Mouse (Mus musculus) embryo, embryonic 10.5 days (tissue): ENCODE data around the gene Fam192a.

ENCODE experiments used
- DNase-seq: peaks from one replicate; pipeline ENCODE4 v3.0.0-alpha.2; 2015; ENCODE audit warnings: low spot score

The Fam192a gene

DNA sequence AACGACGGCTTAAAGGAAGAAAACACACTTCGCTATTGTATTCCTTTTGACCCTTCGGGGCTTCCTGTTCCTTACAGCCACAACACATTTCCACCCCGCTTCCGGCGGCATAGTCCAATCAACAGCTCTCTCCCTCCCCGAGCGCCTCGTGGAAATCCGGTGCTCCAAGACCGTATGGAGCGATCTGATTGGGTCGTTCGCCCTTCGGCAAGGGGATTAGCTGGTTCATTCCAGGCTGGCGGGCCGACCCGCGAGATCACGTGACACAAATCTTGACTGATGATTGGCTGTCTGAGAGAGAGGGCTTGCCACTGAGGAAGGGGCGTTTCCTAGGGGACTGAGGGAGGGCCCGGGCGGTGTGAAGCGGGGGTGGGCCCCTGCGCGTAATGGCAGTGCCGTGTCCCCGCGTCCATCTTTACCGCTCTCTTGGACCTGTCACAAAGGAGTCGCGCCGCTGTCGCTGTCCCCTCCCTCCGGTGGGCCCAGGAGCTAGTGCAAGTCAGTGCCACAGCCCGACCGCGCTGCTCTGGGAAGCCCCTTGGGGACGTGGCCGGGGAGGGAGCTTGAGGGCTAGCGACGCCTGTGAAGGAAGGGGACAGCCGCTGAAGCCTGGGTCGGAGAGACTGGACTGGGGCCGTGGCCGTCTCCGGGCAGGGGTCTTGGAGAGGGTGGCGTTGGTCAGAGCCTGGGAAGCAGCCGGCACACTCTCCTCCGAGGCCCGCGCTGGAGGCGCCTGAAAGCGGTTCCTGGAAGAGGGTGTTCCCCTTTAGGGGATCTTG, at the start of gene Fam192a, which contains the start of gene Rspry1:
TSS of gene Fam192a (minus strand) at position 391 of the 779 bp plus-strand sequence.
TSS of gene Rspry1 (plus strand) at position 331 of the 779 bp plus-strand sequence.
- peak; percentile 100 for DNase-seq

DNA sequence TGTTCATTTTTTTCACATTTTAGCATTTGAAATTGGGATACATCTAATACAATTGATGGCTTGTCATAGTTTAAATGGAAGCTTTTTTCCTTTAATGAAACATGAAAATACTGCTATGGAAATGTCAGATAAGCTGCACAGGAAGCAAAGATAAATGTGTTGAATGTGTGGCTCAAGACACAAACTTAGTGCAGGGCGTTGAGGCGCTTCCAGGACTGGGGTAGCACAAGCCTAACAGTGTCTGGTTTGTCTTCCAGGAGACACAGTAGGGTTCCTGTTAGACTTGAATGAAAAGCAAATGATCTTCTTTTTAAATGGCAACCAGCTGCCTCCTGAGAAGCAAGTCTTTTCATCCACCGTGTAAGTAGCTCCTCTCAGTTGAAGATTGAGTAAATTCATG, 47.7 kb upstream of the Fam192a start:
- DNase-seq, result no peak

DNA sequence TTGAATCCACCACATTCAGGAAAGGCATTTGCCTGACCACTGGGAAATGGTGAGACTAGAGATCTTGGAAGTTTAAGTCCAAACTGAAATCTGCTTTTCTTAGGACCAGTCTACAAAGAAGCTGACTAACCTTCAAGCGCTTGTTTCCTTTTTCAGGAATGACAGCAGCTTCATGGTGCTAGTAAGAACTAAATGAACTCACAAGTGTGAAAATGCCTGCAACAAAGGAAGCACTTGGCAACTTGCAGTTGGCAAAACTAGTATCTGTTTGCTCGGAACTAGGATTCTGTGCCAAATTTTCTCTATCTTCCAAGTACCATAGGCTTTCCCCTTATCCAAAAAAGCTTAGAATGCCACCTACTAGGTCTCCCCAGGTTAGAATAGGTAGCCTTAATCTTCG, 44.4 kb upstream of the Fam192a start:
- no peak for DNase-seq

DNA sequence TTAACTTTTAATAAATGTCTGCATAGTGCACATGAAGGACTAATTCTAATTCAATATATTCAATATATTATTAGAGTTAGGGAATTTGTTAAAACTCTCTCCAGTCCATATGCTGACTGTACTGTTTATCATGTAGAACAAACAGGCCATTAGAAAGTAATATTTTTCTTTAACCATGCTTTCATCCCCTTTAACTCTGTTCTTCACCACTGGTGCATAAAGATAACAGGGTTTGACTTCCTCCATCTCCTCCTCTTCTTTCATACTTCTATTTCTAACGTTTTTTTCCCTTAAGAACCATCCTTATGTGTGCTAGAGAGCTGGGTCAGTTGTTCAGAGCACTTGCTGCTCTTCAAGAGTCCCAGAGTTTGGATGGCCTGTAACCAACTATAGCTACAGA, 43.4 kb upstream of the Fam192a start:
- DNase-seq, result no peak

DNA sequence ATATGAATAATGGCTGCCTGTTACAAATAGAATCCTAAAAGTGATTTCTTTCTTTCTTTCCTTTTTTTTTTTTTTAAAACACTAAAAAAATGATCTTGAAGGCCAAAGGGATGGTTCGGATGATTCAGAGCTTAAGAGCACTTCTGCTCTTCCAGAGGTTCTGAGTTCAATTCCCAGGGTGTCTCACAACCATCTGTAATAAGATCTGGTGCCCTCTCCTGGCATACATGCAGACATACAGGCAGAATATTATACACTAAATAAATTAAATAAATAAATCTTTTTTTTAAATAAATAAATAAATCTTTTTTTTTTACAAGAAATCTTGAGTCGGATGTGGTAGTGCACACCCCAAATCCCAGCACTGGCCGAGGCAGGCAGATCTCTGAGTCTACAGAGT, 40.1 kb upstream of the Fam192a start:
- no peak for DNase-seq

DNA sequence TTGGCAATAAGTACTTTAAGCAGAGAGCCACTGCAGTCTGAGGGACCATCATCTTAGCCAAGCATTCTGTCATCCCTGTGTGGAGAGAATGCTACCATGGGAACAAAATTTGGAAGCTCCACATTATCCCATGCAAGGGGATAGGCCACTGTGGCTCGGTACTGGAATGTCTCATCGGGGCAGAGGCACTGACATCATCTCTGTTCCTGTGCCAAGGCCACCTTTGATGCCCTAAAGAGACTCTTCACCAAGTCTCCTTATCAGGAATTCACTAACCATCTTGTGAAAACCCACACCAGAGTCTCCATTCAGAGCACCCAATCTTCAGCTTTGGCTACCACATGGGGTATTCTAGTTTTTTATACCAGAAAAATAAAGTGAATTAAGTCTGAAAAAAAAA, 39.4 kb upstream of the Fam192a start:
- DNase-seq, result no peak

DNA sequence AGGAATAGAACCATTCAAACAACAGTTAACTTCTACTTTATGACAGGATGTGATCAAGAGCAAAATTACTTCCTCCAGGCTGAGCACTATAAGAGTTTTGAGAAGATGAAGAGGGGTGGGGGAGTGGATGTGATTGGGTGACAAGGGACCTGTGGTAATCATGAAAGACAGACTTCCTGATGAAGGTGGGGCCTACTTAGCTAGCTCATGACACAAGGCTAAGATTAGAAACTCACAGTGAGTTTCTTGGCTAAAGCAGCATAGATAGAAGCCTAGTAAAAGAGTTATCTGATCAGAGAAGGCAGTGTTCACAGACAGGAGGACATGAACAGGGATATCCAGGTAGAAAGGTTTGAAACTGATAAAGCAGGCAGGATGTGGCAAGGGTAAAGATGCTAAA, 32.4 kb upstream of the Fam192a start:
- no peak for DNase-seq

DNA sequence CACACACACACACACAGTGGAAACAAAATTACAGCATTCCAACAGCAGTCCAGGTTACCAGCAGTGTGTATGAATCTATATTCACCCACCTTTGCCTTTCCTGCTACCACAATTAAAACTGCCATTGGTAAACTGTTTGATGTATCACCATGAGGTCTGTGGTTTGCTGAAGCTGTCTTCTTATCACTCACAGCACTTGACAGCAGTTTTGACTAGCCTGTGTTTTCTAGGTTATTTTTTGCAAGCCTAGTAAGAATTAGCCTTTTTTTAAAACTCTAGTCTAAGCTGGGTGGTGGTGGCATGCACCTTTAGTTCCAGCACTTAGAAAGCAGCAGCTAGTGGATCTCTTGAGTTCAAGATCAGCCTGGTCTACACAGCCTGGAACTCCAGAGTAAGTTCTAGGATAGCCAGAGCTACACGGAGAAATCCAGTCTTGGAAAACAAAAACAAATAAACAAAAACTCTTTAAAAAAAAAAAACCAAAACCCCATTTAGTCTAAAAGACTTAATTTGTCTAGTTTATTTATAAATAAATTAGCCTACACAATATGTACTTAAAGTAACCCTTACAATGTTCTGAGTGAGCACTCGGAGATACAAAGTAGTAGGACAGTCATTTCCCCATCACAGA, 31.9 kb upstream of the Fam192a start:
- DNase-seq, result no peak

DNA sequence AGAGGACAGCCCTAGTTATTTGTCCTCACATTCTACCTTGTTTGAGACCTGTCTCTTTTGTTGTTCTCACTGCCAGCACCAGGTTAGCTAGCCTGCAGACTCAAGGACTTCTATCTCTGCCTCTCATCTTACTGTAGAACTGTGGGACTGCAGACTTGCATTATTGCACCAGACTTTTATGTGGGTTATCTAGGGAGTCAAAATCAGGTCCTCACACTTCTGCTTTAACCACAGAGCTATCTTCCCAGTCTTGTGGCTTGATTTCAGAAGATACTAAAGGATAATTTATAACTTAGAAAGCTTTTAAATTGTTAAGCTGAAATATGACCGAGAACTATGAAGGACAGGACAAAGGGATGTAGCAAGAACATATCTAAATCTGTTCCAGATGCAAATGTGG, 23.1 kb upstream of the Fam192a start:
- DNase-seq, result no peak

DNA sequence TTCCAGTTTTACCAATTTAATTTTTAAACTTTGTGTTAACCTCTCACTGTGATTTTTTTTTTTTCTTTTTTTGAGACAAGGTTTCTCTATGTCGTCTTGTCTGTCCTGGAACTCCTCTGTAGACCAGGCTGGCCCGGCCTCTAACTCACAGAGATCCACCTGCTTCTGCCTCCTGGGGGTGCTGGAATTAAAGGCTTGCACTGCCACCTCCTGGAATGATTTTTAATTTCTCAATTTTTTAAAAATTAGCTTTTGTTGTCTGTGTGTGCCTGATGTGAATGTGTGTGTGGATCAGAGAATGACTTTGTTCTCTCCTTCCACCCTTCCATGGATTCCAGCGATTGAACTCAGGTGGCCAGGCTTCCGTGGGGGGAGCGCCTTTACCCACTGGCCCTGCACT, 5.3 kb upstream of the Fam192a start:
- DNase-seq, result no peak

DNA sequence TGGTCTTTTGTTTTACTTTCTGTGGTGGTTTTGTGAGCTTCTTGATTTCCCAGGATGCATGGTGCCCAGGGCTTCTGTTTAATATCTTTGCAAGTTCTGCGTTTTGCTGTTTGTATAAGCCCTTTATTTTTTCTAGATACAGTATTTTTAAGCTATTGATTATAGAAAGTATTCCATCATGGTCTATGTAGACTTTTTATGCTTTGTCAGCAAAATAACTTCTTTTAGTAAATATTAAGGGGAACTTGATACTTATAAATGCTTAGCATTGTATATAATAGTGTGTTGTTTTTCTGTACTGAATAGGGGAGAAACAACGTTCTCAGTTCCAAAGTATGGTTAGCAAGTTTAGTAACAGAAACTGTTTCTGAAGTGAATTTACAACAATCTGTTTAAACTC, 2.2 kb upstream of the Fam192a start:
- DNase-seq, result no peak

DNA sequence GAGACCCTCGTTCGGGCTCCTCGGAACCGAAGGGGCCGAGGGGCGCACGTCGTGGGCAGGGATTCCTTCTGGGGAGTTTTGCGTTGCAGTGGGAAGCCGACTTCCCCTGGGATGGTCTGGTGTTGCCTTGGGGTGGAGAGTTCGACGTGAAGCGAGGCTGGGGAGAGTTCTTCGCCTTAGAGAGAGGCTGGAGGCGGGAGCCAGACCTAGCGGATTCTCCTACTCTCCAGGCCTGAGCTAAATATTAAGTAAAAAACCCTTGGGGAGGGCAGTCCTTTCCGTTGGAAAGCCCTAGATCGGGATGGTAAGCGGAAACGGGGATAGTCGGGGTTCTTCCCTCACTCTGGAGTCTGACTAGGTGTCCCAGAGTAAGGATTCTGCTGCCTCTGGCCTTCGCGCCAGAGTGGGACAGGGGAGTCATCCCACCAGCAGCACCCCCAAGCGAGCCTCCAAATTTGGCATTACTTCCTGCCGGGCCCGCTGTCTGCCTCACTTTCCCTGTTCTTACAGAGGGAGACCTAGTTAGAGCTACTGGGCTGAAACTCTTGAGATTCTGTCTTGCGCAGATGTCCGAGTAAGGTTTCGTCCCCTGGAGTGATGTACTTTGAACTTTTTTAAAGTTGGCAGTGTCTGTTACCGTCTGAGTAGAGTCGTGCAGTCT, 804 bp upstream of the Fam192a start:
- DNase-seq, result peak; percentile 45

DNA sequence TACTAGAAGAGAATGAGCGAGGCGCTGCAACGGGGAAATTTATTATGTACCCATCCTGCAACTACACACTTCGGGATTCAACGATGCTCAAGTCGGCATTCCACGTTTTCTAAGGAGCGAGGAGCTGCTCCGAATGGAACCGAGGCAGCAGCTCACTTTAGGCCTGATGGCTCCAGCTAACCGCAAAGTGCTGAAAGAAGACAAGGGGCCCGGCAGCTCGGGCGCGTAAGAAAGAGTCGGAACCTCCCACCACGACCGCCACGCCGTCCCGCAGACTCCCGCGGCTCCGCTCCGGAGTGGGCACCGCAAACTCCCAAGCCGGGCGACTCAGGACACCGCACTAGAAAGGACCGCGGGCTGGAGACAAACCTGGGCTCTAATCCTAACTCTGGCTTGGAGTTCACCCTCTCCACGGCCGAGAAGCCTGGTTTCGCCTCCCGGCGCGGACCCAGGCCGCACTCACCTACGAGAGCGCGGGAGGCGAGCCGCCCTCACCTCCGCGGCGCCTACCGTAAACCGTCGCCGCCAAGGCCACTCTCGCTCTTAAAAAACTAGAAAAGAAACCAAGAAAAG, 677 bp downstream of the Fam192a start:
- no peak for DNase-seq

DNA sequence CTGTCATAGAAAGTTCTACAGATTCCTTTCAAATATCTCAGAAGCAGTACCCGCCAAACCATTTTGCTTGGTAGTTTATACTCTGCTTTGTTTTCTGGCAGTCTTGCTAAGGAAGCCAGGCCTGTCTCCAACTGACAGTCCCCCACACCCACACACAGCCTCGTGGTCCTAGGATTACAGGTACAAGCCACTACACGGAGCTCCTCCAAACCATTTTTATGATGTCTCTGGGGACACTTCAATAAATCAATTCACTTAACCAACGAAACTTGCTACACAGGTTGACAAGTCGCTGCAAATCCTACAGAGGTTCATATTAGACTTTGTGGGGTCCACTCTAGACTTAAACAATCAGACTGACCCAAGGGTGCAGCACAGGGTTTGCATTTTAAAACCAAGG, 1.3 kb downstream of the Fam192a start:
- DNase-seq, result peak; percentile 12

DNA sequence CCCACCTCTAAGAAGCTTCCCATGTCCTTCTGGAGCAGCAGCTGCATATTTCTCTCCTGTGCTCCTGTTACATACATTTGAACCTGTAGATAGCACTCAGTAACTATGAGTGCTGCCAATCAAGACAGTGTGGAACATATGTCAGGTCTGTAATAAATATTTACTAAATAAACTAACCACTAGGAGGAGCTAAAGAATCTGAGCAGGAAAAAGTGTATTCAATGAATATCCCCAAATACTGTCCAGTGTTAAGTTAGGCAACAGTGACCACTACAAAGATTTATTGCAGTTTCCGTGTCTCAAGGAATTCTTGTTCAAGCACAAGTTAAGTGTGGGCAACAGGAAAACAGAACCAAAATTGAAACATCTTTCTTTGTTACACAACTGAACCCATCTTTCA, 7.6 kb downstream of the Fam192a start:
- DNase-seq, result no peak

DNA sequence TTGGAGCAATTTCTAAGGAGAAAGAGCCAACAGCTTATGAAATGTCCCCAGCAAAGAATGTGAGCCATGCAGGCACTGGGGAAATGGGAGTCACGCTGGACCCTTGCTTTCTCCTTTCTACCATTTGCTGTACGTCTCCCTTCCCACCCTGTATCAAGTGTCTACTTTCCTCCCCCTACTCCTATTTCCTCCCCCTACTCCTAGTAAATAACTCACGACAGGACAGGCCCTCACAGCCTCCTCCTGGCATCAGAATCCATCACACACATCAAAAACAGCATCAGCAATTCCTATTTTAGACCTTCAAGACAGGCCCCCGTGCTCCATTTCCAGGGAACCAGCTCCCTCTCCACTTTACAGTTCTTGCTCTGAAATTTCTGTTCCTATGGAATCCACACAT, 10.1 kb downstream of the Fam192a start:
- no peak for DNase-seq

DNA sequence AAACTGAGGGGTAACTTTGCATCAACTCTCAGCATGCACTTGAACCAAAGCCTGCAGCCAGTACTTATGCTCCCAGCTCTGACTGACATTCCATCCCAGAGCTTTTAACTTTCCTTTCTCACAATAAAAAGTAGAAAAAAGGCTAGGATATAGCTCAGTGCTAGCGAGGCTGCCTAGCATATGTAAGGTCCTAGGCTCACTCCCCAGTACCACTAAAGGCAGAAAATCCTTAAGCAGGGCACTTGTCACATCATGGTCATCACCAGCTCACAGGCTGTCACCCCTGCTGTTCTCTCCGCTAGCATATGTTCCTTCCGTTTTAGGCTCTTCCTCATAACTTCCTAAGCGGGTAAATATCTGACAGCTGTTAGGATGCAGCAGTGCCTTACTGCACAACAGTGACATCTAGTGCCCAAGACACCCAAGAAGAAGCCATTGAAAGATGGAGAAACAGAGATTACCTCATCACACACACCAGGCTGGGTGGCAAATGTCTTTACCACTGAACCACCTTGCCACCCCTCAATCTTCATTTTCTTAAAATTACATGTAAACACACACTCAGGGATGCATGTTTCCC, 17.5 kb downstream of the Fam192a start:
- peak; percentile 49 for DNase-seq

DNA sequence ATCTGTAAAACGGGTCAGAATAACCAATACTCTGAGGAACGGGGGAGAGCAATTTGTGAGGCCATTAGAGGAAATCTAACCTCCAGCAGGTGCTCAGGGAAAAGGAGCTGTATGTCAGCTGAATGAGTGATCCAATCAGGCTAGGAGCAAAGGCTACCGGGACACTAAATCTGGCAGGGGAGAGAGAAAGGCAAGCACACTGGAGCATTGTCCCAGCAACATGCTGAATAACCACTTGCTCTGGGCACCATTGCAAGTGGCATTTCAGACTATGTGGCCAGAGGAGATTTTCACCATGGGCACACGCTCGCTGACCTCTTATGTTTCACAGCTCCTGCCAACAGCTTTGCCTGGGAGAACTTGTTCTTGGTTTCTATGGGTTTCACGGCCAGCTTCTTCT, 19.2 kb downstream of the Fam192a start:
- no peak for DNase-seq

DNA sequence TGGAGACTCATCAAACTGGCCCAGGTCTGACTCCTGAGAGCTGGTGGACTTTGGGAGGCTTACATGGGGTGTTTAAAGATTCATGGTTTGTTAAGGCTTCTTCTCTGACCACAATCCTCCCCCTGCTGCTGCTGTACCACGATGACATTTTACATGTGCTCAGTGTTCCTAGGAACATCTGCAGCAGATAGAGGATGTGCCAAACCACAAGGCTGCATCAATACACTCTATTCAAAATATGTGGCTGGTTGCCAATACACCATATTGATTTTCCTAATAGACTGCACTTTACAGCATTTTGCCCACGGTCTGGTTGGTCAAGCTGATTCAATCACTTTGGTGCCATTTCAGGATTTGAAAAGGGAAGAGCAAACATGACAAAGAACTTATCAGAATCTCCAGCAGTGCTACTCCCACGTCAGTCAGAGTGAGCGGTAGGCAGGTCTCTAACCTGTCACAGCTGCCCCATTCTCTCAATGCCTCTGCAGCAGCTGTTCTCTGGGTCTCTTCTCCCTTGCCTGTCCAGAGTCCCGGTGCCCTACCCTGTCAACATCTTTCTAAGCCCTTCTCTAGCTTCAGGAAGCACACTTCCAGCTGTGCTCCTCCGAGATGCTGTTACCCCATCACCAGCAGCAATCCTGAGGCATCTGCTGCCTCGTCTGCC, 19.8 kb downstream of the Fam192a start:
- DNase-seq, result no peak

DNA sequence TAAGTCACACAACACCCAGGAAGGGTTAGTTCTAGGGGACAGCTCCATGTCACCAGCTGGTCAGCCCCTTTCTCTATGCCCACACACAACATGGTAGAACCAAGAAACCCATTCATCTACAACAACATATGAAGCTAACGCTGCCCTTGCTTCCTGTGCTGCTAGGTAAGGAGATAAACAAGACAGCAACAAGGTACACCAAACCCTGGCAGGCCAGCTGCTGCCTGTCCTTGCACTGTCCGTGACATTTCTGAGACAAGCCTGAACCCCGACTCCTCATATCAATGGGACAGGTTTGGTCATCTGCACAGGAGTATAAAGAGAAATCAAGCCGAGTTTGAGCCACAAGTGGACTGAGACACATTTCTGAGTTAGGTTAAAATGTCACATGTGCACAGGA, 26.6 kb downstream of the Fam192a start:
- no peak for DNase-seq

DNA sequence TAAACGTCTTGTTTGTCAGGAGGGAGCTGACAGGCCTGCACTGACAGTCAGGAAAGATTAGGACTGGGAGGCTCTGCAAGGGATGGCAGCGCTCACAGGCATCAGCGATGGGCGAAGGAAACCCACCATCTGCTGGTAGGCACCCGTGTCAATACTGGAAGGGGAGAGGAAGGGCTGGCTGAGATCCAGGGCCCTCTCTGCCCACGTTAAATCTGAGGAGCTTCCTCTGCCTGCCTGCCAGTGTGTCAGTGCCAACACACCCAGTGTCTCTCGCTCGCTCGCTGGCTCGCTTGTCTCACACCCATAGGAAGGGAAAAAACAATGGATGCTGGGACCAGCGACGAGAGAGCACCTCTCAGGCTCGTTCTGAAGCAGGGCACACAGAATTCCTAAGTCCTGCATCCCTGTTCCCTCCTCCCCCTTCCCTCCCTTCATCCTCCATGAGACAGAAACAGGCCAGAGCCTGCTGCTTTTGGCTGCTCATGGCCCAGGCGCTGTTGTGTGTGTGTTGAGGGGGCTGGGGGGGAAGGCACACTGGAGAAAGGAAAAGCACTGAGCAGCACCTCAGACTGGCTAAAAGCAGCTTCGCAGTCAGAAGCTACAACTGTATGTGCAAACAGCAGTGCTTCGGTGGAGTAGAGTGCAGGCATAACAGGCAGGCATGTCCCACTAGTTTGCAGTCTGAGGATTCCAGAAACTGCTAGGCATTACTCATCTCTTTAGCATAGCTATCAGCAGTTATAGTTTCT, 27.5 kb downstream of the Fam192a start:
- DNase-seq, result no peak
